Mouse (Mus musculus) midbrain, embryonic 12.5 days (tissue): ENCODE measurements around the gene Hist1h3h. TPM values are rescaled to one million over a fixed set of nuclear protein-coding genes. Genes with fewer than 3 reads are reported as not detected.
A peak's percentile ranks its signal among the peaks of the same experiment; 100 is the strongest.
"Not testable (repeated sequence)": the region's sequence is repeated elsewhere in the genome, so short reads cannot be mapped to it uniquely, and the experiment has no call there.

ENCODE experiments used
- ATAC-seq: fragments of 200-750 bp; cut with Nextera tagmentation; 2 replicates; pipeline ENCODE4 v1.8.0; 2017; ENCODE audit warnings: low read depth, moderate TSS enrichment, moderate library complexity; ENCODE audit not compliant: low FRiP score
- H3K27ac ChIP-seq: fragments of 300-500 bp; sonication (generic); replicated peaks from 2 replicates; pipeline ENCODE4 v1.5.1; 2016; ENCODE audit warnings: mild to moderate bottlenecking
- H3K27me3 ChIP-seq: fragments of 300-500 bp; sonication (generic); 2 replicates; pipeline ENCODE4 v1.6.1; 2016; ENCODE audit warnings: mild to moderate bottlenecking
- H3K36me3 ChIP-seq: fragments of 300-500 bp; sonication (generic); 2 replicates; pipeline ENCODE4 v1.6.1; 2016
- H3K4me1 ChIP-seq: fragments of 300-500 bp; sonication (generic); 2 replicates; pipeline ENCODE4 v1.6.1; 2016
- H3K4me2 ChIP-seq: fragments of 300-500 bp; sonication (generic); replicated peaks from 2 replicates; pipeline ENCODE4 v1.6.1; 2016; ENCODE audit warnings: mild to moderate bottlenecking, moderate library complexity
- H3K4me3 ChIP-seq: fragments of 300-500 bp; sonication (generic); 2 replicates; pipeline ENCODE4 v1.5.1; 2016; ENCODE audit warnings: mild to moderate bottlenecking
- H3K9ac ChIP-seq: fragments of 300-500 bp; sonication (generic); replicated peaks from 2 replicates; pipeline ENCODE4 v1.6.1; 2016; ENCODE audit warnings: mild to moderate bottlenecking, moderate library complexity
- H3K9me3 ChIP-seq: fragments of 300-500 bp; sonication (generic); 2 replicates; pipeline ENCODE4 v1.6.1; 2016; ENCODE audit warnings: mild to moderate bottlenecking
- WGBS: fragments of 180-500 bp; shearing (Covaris S2); methylation state at CpG from one replicate; pipeline ENCODE4 v1.1.7; 2016; 5-methylcytosine and 5-hydroxymethylcytosine counted together
- polyA plus RNA-seq: library from polyadenylated mRNA; unstranded; fragments of >200 nt; fragmentation: Nextera tagmentation; extraction: Ambion mirVana; gene quantifications from 2 replicates; pipeline ENCODE4 v1.2.1, GENCODE M21; 2016

The Hist1h3h gene
- polyA plus RNA-seq, 1 experiment from 2014 or later, result 10.1 TPM

DNA sequence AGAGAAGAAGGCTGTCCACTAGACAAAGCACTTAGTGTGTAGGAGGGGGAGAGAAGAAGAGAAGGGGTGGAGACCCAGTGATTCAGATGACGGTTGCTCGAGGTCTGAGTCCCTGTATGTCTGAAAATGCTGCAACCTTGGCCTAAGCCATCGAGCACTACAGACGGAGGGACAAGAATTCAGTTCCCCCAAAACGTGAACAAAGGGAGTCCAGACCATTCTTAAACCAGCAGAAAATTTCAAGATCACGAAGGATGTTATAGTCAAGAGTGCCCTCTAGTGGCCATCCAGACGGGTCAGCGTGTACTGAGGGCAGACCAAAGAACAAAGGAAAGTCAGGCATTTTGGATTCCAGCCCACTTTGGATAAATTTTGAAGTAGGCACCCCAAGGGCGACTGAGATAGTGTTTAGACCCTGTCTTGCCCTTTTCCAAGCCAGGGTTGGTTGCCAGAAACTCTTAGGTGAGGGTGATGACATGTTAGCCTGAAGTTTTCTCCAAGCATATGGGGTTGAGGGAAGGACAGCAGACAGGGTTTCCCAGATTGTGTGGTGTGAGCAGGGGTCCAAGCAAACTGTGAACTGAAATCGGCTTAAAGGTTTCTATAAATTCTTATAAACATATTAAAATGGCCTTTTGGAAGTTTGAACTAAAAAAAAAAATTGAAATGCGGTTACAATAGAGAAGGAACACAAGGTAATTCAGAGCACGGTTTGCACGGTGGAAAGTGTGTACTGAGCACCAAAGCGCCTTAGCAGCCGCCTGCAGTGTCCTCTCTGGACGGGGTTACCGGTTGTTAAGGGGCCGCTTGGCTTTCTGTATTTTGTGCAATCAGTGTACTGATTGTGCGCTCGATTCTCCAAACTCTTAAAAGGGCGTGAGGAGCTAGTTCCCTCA, 16.8 kb downstream of the Hist1h3h start:
- Histone ChIP-seq H3K4me2 (peak overlapping the region; percentile 65), H3K27me3 (no peaks in the 10 kb centered on the region), H3K9ac (peak overlapping the region; percentile 69), H3K4me1 (peaks cover 5% of the 10 kb centered on the region; the same call in 1 of the 2 replicates), H3K36me3 (no peaks in the 10 kb centered on the region), H3K9me3 (no peaks in the 10 kb centered on the region), H3K27ac (peak overlapping the region; percentile 98), H3K4me3 (peak overlapping the region; percentile 57)
- under 1% methylated on average over 21 of the region's 21 CpGs for WGBS
- ATAC-seq, result peak; percentile 73

DNA sequence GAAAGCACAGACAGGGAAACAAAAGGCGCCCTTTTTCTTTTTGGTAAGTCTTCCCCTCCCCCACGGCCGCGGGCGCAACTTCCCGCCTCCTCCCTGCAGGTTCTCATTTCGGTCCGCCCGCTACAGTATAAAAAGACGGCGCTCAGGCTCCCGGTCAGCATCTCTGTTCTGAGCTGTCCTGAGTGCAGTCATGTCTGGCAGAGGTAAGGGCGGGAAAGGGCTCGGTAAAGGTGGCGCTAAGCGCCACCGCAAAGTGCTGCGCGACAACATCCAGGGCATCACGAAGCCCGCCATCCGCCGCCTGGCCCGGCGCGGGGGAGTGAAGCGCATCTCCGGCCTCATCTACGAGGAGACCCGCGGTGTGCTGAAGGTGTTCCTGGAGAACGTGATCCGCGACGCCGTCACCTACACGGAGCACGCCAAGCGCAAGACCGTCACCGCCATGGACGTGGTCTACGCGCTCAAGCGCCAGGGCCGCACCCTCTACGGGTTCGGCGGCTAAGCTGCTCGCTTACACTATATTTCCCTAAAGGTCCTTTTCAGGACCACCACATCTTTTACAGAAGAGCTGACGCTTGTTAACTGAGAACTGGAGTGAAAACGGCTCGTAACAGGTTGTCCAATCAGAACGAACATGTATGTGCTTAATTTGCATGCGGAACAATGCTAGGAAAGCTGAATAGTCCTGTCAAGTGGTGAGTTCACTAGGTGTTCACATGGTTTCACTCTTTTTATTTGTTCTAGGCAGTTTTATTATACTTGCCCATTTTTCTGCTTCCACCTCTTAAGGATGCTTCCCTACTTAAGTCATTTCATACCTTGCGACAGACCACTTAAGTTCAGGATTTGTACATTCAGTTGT, 17.7 kb downstream of the Hist1h3h start, which contains the start of gene Hist1h4j:
Gene Hist1h4j, plus strand, starts transcription at position 159 of the 862 bp plus-strand sequence.
- Histone ChIP-seq H3K4me2 (peak within 1 kb of the TSS; percentile 65), H3K4me3 (peak within 1 kb of the TSS; percentile 57), H3K9ac (peak within 1 kb of the TSS; percentile 69), H3K27ac (peak within 1 kb of the TSS; percentile 98)
- H3K27me3 ChIP-seq, H3K9me3 ChIP-seq, H3K4me1 ChIP-seq, H3K36me3 ChIP-seq: not testable (repeated sequence)
- WGBS, result under 1% methylated on average over 43 of the region's 56 CpGs
- ATAC-seq, result peak; percentile 91

DNA sequence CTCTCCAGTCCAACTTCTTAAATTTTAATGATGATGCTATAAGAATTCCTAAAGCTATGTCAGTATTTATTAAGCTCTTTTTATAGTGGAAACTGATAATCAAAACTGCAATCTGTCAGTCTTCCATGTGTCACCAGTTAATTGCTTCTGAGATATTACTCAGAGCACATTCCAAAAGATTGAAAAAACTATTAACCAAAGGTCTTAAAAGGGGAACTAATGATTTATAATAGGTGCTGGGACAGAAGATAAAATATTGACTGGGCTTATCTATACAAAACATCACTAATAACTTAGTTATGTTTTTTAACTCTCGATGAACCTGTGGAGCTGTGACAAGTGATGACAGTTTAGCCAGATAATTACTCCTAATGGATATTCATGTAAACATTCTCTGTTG, 27.5 kb downstream of the Hist1h3h start:
- H3K4me2 ChIP-seq, result no peak overlapping the region

DNA sequence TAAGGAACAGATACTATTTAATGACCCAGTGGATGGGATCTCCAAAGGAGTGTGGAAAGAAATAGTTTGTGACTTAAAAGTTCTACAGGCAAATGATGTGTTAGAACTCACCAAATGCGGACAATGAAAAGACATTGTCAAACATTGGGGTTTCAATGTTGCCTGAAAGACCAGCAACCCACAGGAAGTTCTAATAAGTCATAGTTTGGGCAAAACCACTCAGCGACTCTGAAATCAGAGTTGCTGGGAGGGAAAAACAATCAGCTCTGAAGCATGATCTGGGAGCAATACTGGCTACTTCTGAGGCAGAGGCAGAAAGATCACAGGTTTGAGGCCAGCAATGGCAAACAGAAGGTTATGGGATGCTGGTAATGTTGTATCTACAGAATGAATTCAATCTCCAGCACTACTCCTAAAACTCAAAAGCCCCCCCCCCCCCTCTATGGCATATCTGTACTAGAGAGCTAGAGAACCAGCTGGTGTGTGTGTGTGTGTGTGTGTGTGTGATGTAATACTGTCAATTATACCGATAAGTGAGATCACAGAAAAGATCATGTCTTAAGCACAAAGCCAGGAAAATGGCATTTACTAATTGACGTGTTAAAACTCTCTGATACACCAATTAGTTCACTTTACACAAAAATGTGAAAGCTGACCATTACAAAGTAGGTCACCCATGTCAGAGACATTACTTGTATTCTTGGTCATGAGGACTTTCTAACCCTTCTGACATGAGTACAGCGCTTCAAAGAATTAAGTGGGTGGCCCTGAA, 32.1 kb downstream of the Hist1h3h start:
- H3K4me1 ChIP-seq, result peaks cover 26% of the 10 kb centered on the region
- peak overlapping the region; percentile 56 for H3K4me3 ChIP-seq
- H3K27me3 ChIP-seq, result no peaks in the 10 kb centered on the region
- H3K27ac ChIP-seq, result peak overlapping the region; percentile 94
- WGBS, result 6% methylated on average over 5 of the region's 5 CpGs
- H3K36me3 ChIP-seq, result no peaks in the 10 kb centered on the region
- peak overlapping the region; percentile 86 for H3K4me2 ChIP-seq
- H3K9me3 ChIP-seq, result no peaks in the 10 kb centered on the region
- no peak for ATAC-seq
- peak overlapping the region; percentile 71 for H3K9ac ChIP-seq

More for the DNA sequence above, 27.5 kb downstream of the Hist1h3h start:
- no peak overlapping the region for H3K4me3 ChIP-seq
- no peak for ATAC-seq
- H3K4me1 ChIP-seq, result peaks cover 16% of the 10 kb centered on the region
- H3K27me3 ChIP-seq, result no peaks in the 10 kb centered on the region
- WGBS, result 96% methylated on average over 1 of the region's 1 CpGs
- H3K9ac ChIP-seq, result no peak overlapping the region
- no peak overlapping the region for H3K27ac ChIP-seq
- H3K9me3 ChIP-seq, result no peaks in the 10 kb centered on the region
- no peaks in the 10 kb centered on the region for H3K36me3 ChIP-seq

DNA sequence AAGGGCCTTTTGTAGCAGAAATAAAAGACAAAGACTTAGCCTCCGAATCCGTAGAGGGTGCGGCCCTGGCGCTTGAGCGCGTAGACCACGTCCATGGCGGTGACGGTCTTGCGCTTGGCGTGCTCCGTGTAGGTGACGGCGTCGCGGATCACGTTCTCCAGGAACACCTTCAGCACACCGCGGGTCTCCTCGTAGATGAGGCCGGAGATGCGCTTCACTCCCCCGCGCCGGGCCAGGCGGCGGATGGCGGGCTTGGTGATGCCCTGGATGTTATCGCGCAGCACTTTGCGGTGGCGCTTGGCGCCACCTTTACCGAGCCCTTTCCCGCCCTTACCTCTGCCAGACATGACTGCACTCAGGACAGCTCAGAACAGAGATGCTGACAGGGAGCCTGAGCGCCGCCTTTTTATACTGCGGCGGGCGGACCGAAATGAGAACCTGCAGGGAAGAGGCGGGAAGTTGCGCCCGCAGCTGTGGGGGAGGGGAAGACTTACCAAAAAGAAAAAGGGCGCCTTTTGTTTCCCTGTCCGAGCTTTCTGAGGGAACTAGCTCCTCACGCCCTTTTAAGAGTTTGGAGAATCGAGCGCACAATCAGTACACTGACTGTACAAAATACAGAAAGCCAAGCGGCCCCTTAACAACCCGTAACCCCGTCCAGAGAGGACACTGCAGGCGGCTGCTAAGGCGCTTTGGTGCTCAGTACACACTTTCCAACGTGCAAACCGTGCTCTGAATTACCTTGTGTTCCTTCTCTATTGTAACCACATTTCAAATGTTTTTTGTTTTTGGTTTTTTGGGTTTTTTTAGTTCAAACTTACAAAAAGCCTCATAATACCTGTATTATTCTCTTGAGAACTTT, 32.9 kb downstream of the Hist1h3h start, which contains the start of gene Hist1h4k:
Gene Hist1h4k, minus strand, starts transcription at position 347 of the 859 bp plus-strand sequence.
- H3K27me3 ChIP-seq, H3K36me3 ChIP-seq, H3K9me3 ChIP-seq: not testable (repeated sequence)
- Histone ChIP-seq H3K9ac (peak within 1 kb of the TSS; percentile 71), H3K4me3 (peak within 1 kb of the TSS; percentile 56), H3K4me2 (peak within 1 kb of the TSS; percentile 86), H3K4me1 (peaks cover 28% of the 10 kb centered on the region), H3K27ac (peak within 1 kb of the TSS; percentile 95)
- WGBS, result 0% methylated on average over 50 of the region's 56 CpGs
- peak; percentile 85 for ATAC-seq

DNA sequence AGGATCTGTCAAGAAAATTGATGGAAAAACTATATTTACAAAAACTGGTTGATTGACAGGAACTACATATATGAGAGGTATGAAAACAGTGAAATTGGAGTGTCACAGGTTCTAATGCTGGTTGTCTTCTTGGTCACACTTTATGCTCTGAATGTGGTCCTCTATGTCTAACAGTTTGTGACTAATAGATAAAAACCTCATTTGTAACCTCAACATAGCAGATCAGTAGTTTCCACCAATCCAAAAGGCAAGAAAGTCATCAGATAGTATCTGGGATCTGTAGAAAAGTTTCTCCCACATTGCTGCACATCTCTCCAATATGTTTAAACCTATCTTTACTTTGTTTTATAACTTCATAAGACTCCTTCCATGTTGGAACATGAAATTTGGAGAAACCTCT, 34.0 kb downstream of the Hist1h3h start:
- H3K4me2 ChIP-seq, result no peak overlapping the region

DNA sequence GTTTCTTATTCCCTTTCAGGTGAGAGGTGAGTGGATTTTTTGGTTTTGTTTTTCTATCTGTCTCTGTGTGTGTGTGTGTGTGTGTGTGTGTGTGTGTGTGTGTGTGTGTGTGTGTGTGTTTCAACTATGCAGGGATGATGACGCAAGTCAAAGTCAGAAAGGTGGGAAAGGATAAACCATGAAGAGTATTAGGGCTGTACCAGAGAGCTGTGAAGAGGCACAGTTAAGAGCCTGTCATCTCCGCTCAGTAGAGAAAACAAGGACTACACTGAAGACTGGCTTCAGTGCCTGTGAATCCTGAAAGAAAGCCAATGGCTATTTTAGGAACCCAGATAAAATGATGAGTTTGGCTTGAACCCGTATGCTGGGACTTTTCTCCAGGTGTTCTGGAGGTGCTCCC, 34.4 kb downstream of the Hist1h3h start:
- H3K4me3 ChIP-seq, result no peak overlapping the region
- peaks cover 28% of the 10 kb centered on the region for H3K4me1 ChIP-seq
- H3K4me2 ChIP-seq, result no peak overlapping the region; the same call in 1 of the 2 replicates
- no peak overlapping the region for H3K9ac ChIP-seq
- peak overlapping the region; percentile 95 for H3K27ac ChIP-seq
- H3K36me3 ChIP-seq, result no peaks in the 10 kb centered on the region
- H3K27me3 ChIP-seq, result no peaks in the 10 kb centered on the region
- no peak for ATAC-seq
- 78% methylated on average over 3 of the region's 3 CpGs for WGBS
- H3K9me3 ChIP-seq, result no peaks in the 10 kb centered on the region

More for the DNA sequence above, 34.0 kb downstream of the Hist1h3h start:
- no peaks in the 10 kb centered on the region for H3K9me3 ChIP-seq
- H3K4me3 ChIP-seq, result no peak overlapping the region
- no peaks in the 10 kb centered on the region for H3K27me3 ChIP-seq
- no peak for ATAC-seq
- no peaks in the 10 kb centered on the region for H3K36me3 ChIP-seq
- peak overlapping the region; percentile 95; the same call in 1 of the 2 replicates for H3K27ac ChIP-seq
- H3K4me1 ChIP-seq, result peaks cover 28% of the 10 kb centered on the region
- no peak overlapping the region for H3K9ac ChIP-seq

DNA sequence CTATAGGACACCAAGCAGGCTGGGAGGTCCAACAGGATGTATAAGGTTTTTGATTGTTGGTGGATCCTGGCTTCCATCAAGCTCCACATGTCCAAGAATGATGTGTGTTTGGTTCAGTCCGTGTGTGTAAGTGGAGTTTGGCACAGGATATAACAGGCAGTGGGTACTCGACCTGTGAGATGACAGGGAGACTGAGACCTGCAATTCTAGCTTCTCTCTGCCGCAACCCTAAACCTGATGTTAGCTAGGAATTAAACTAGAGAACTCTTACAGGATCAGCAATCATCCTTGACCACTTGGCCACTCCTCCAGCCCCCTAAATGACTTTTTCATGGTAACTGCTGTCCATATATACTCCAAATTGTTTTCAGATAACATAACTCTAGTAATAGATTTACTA, 34.9 kb downstream of the Hist1h3h start:
- Histone ChIP-seq H3K27me3 (no peaks in the 10 kb centered on the region), H3K4me3 (no peak overlapping the region), H3K4me2 (peak overlapping the region; percentile 71), H3K9me3 (no peaks in the 10 kb centered on the region), H3K4me1 (peaks cover 27% of the 10 kb centered on the region), H3K9ac (0 out of 2 replicates have a peak overlapping the region, but pooled peaks have one; percentile 24), H3K27ac (peak overlapping the region; percentile 95), H3K36me3 (no peaks in the 10 kb centered on the region)
- ATAC-seq, result no peak
- WGBS, result 39% methylated on average over 3 of the region's 3 CpGs

DNA sequence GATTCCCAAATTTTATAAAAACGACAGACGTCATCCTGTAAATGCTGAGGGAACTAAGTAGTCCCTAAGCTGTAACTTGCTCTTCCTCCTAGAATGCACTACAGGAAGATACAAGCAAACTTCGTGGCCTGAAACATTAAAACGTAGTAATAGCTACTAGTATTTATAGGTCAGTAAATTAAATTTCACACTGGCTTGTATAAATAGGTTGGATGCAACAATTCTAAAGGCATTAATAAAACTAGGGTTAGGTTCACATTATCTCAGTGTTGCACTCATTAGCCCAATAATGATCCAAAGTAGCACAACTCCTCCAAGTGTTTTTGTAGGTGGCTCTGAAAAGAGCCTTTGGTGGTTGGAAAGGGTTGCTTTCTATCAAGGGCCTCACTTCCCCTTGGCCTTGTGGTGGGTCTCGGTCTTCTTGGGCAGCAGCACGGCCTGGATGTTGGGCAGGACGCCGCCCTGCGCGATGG, 35.6 kb downstream of the Hist1h3h start:
- Histone ChIP-seq H3K36me3 (no peaks in the 10 kb centered on the region), H3K9ac (peak overlapping the region; percentile 60), H3K9me3 (no peaks in the 10 kb centered on the region), H3K27ac (peak overlapping the region; percentile 95), H3K27me3 (no peaks in the 10 kb centered on the region), H3K4me1 (peaks cover 24% of the 10 kb centered on the region), H3K4me2 (peak overlapping the region; percentile 71), H3K4me3 (peak overlapping the region; percentile 47)
- no peak for ATAC-seq
- 4% methylated on average over 10 of the region's 10 CpGs for WGBS

DNA sequence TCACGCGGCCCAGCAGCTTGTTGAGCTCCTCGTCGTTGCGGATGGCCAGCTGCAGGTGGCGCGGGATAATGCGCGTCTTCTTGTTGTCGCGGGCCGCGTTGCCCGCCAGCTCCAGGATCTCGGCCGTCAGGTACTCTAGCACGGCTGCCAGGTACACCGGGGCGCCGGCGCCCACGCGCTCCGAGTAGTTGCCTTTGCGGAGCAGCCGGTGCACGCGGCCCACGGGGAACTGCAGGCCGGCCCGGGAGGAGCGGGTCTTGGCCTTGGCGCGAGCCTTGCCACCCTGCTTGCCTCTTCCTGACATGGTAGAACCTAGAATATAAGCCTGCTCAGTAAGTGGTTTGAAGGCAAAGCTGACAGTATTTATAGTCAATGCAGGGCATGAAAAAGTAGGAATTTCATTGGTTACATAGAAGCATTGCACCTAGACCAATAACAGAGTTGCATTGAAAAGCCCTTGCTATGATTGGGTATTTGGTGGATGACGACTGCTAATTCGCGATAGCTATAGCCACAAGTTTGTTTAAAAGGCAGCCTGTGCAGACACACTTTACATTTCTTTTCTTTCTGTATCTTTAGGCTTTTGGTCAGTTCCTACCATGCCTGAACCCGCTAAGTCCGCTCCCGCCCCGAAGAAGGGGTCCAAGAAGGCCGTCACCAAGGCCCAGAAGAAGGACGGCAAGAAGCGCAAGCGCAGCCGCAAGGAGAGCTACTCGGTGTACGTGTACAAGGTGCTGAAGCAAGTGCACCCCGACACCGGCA, 36.2 kb downstream of the Hist1h3h start, which contains the start of the genes Hist1h2ak and Hist1h2bn:
Gene Hist1h2ak, minus strand, starts transcription at position 304 of the 762 bp plus-strand sequence.
Gene Hist1h2bn, plus strand, starts transcription at position 600 of the 762 bp plus-strand sequence.
- not testable (repeated sequence) for H3K36me3 ChIP-seq, H3K9me3 ChIP-seq, H3K27me3 ChIP-seq
- Histone ChIP-seq H3K9ac (peak within 1 kb of the TSS; percentile 60), H3K4me1 (peaks cover 21% of the 10 kb centered on the region), H3K4me3 (peak within 1 kb of the TSS; percentile 47), H3K4me2 (peak within 1 kb of the TSS; percentile 71), H3K27ac (peak within 1 kb of the TSS; percentile 95)
- ATAC-seq, result peak; percentile 93
- WGBS, result 0% methylated on average over 44 of the region's 50 CpGs
